9 mouse cellular contexts compared by ENCODE assay signal in genomic region chr11:95251295-95251694, GRCm38 (mm10). TPM values are rescaled to one million over a fixed set of nuclear protein-coding genes. Genes with fewer than 3 reads are reported as not detected.
DNase-seq lines count a peak whose midpoint lies in the region; ATAC-seq and TF ChIP-seq lines count a peak whose summit lies in the region.
"Had no signal": no experiment of that assay in that cellular context is flagged by ENCODE, and none has a peak within 500 bp of the region (broad histone marks: within the 10 kb centered on the region; RNA-seq: fewer than 3 reads in every experiment).

No protein-coding gene starts in this region.

- 4% methylated on average over 11 of the region's 11 CpGs for WGBS in lung, embryonic 14.5 days

- no peaks in the 10 kb centered on the region for H3K36me3 ChIP-seq in lung, embryonic 14.5 days (ENCODE audit: insufficient read depth)

- peak; percentile 97 for TF ChIP-seq CTCF in lung, embryonic 14.5 days (IDR thresholded peaks at IDR 0.05; ENCODE audit: low read depth)

- H3K4me3 ChIP-seq in lung, embryonic 14.5 days (ENCODE audit: low read depth, low read length) = no peak overlapping the region

- H3K4me2 ChIP-seq in lung, embryonic 14.5 days = no peak overlapping the region

- ATAC-seq in lung, embryonic 14.5 days (ENCODE audit: insufficient read depth) = no peak

- no peak overlapping the region for H3K27ac ChIP-seq in lung, embryonic 14.5 days (ENCODE audit: low read depth)

- no peaks in the 10 kb centered on the region for H3K4me1 ChIP-seq in lung, embryonic 14.5 days (ENCODE audit: insufficient read depth)

- H3K27me3 ChIP-seq in lung, embryonic 14.5 days (ENCODE audit: insufficient read depth, low read length) = no peaks in the 10 kb centered on the region

- no peak overlapping the region for H3K9ac ChIP-seq in lung, embryonic 14.5 days

- peak; percentile 58 for DNase-seq in CD4-positive helper T cell, adult 2 months (ENCODE audit: low read depth, low spot score)
- peak; percentile 72 for DNase-seq in R1 (ENCODE audit: low read depth, low spot score)
- DNase-seq in cerebellum, postnatal 25 days = peak; percentile 81 to 87
- peak; percentile 68 to 79 for DNase-seq in gastrocnemius, postnatal 4 days (ENCODE audit: low spot score in 2 of 2)
- DNase-seq in kidney, postnatal 4 days = peak; percentile 90 to 91
- peak; percentile 91 for DNase-seq in lung, embryonic 14.5 days
- peak; percentile 60 for DNase-seq in right cerebral cortex, adult 18-20 months
- DNase-seq in urinary bladder, postnatal 14 days (ENCODE audit: low spot score) = peak; percentile 67

- no peaks in the 10 kb centered on the region for H3K9me3 ChIP-seq in lung, embryonic 14.5 days (ENCODE audit: low read depth, low read length)

RNA-seq across cellular contexts. Expression of gene Tac4, which starts 10.0 kb away (rescaled TPM):
- total RNA-seq in gastrocnemius, postnatal 4 days (2021) = not detected
- polyA plus RNA-seq in lung, embryonic 14.5 days (2014; fragmentation: Nextera tagmentation; extraction: Ambion mirVana) = not detected in 2 replicates
- polyA plus RNA-seq: heart, embryonic 16.5 days had no signal

RNA-seq across cellular contexts. Expression of gene Kat7, which starts 58.8 kb away (rescaled TPM):
- total RNA-seq in gastrocnemius, postnatal 4 days (2021) = 10 to 100 TPM; 44.2 to 44.4 TPM
- polyA plus RNA-seq in lung, embryonic 14.5 days (2014; fragmentation: Nextera tagmentation; extraction: Ambion mirVana) = 77.0 and 83.7 TPM in 2 replicates
